Mouse (Mus musculus): ENCODE measurements around the gene Twf2.

- no peak for TF ChIP-seq POLR2A (IDR thresholded peaks at IDR 0.05; ENCODE audit: insufficient read depth, low read length)
- TF ChIP-seq CTCF (IDR thresholded peaks at IDR 0.05; ENCODE audit: low read depth, low read length): no peak
Observed at GRCm38 (mm10) chr9:106237401-106237800, 34.5 kb downstream of the Twf2 start.

Measured in ES-Bruce4 (cell line).